25 mouse cellular contexts compared by ENCODE assay signal in the genomic region with DNA sequence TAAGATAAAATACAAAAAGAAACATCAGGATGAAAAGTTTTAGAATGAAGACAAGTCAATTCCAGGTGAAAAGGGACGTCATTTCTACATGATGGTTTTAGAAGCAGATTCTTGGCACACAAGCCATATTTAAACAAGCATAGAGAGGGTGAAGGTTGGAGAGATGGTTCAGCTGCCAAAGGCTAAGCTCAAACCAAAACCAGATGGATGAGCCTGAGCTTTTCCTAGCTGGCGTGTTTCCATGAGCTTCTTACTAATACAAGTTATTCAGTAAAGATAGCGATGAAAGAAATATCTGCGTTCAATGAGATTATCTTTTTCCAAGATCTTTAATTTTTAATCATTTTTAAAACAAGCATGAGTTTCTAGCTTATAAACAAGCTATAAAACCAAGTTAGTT.
DNase-seq lines count a peak whose midpoint lies in the region; ATAC-seq and TF ChIP-seq lines count a peak whose summit lies in the region.
"Had no signal": no experiment of that assay in that cellular context is flagged by ENCODE, and none has a peak within 500 bp of the region (broad histone marks: within the 10 kb centered on the region; RNA-seq: fewer than 3 reads in every experiment).

No protein-coding gene starts in this region.

- intact Hi-C loops in left cerebral cortex, postnatal 10 days (cut with DNase I) = no loop called here

- no peaks in the 10 kb centered on the region for H3K9me3 ChIP-seq in limb, embryonic 14.5 days (ENCODE audit: control insufficient read depth, low read length)
- no peaks in the 10 kb centered on the region for H3K9me3 ChIP-seq in limb, embryonic 10.5 days (replicated peaks)
- H3K9me3 ChIP-seq: embryonic facial prominence, embryonic 13.5 days; heart, embryonic 12.5 days; hindbrain, embryonic 10.5 days; intestine, embryonic 15.5 days; midbrain, embryonic 12.5 days had no signal

- no peak overlapping the region for H3K4me3 ChIP-seq in limb, embryonic 14.5 days (replicated peaks; ENCODE audit: low read length)
- H3K4me3 ChIP-seq in limb, embryonic 10.5 days = no peak overlapping the region
- H3K4me3 ChIP-seq: embryonic facial prominence, embryonic 13.5 days; heart, embryonic 12.5 days; hindbrain, embryonic 10.5 days; intestine, embryonic 15.5 days; midbrain, embryonic 12.5 days had no signal

- no peaks in the 10 kb centered on the region for H3K4me1 ChIP-seq in limb, embryonic 14.5 days (ENCODE audit: control insufficient read depth, insufficient read depth, low read length)
- H3K4me1 ChIP-seq in limb, embryonic 10.5 days = no peaks in the 10 kb centered on the region
- H3K4me1 ChIP-seq: embryonic facial prominence, embryonic 13.5 days; heart, embryonic 12.5 days; hindbrain, embryonic 10.5 days; midbrain, embryonic 12.5 days had no signal

- peaks cover 5% of the 10 kb centered on the region; the same call in 1 of the 2 replicates for H3K36me3 ChIP-seq in limb, embryonic 14.5 days (ENCODE audit: control insufficient read depth, insufficient read depth, low read length)
- peaks cover 9% of the 10 kb centered on the region; the same call in 1 of the 2 replicates for H3K36me3 ChIP-seq in limb, embryonic 10.5 days
- H3K36me3 ChIP-seq: embryonic facial prominence, embryonic 13.5 days; intestine, embryonic 15.5 days had no signal

- H3K27me3 ChIP-seq in limb, embryonic 14.5 days (ENCODE audit: control insufficient read depth, insufficient read depth, low read length) = no peaks in the 10 kb centered on the region
- no peaks in the 10 kb centered on the region for H3K27me3 ChIP-seq in limb, embryonic 10.5 days (ENCODE audit: low read depth, poor library complexity, severe bottlenecking)
- H3K27me3 ChIP-seq: embryonic facial prominence, embryonic 13.5 days; heart, embryonic 12.5 days; intestine, embryonic 15.5 days; midbrain, embryonic 12.5 days had no signal

- H3K27ac ChIP-seq in limb, embryonic 14.5 days (replicated peaks; ENCODE audit: low read depth, low read length) = no peak overlapping the region
- no peak overlapping the region for H3K27ac ChIP-seq in limb, embryonic 10.5 days
- H3K27ac ChIP-seq: embryonic facial prominence, embryonic 13.5 days; hindbrain, embryonic 10.5 days; midbrain, embryonic 12.5 days; stomach, postnatal 0 days had no signal

- peak; percentile 68 for DNase-seq in limb, embryonic 14.5 days (ENCODE audit: low spot score)
- DNase-seq in limb, embryonic 10.5 days (ENCODE audit: low spot score) = no peak
- DNase-seq in brain, adult 2 months (ENCODE audit: low read depth, low spot score) = peak; percentile 88
- peak; percentile 47 to 53 for DNase-seq in cerebellum, postnatal 10 days
- DNase-seq in fibroblast of lung, adult 2 months (ENCODE audit: low read depth) = peak; percentile 2
- DNase-seq in left cerebral cortex, postnatal 10 days (ENCODE audit: extremely low spot score in 1 of 2, low spot score in 2 of 2) = no peak
- no peak for DNase-seq in spleen, postnatal 36 days (ENCODE audit: low spot score in 2 of 2)
- DNase-seq: gastrocnemius, postnatal 14 days; heart, adult 18-20 months; heart, postnatal 10 days; kidney, adult 8-10 months; kidney, postnatal 14 days; layer of hippocampus, postnatal 36 days; liver; liver, postnatal 0 days; lung, postnatal 10 days; thymus, adult 2 months had no signal

- no peak overlapping the region for H3K9ac ChIP-seq in limb, embryonic 14.5 days (ENCODE audit: low read depth, low read length, severe bottlenecking)
- H3K9ac ChIP-seq: embryonic facial prominence, embryonic 13.5 days; heart, embryonic 12.5 days; intestine, embryonic 15.5 days; liver, postnatal 0 days; midbrain, embryonic 12.5 days had no signal

- ATAC-seq in limb, embryonic 14.5 days (ENCODE audit: low FRiP score, low read depth) = no peak
- ATAC-seq: forebrain, embryonic 16.5 days; hindbrain, embryonic 16.5 days; liver, postnatal 0 days had no signal

- 57% methylated on average over 4 of the region's 4 CpGs for WGBS in limb, embryonic 14.5 days
- WGBS in limb, embryonic 10.5 days = 94% methylated on average over 4 of the region's 4 CpGs

- no peak for TF ChIP-seq POLR2A in limb, embryonic 14.5 days (IDR thresholded peaks at IDR 0.05; ENCODE audit: borderline replicate concordance, extremely low read depth, insufficient read depth, insufficient read length)

- no peak overlapping the region for H3K4me2 ChIP-seq in limb, embryonic 14.5 days (replicated peaks; ENCODE audit: low read depth, low read length, severe bottlenecking)
- H3K4me2 ChIP-seq: embryonic facial prominence, embryonic 13.5 days; heart, embryonic 12.5 days; intestine, embryonic 15.5 days; midbrain, embryonic 12.5 days had no signal

Comparison
In these comparisons a context has a peak if more than half of its experiments do, and no peak if none do; other contexts are left out.
1. DNase-seq: peak in limb, embryonic 14.5 days (single experiment), brain, adult 2 months (single experiment), cerebellum, postnatal 10 days (2 of 2) and fibroblast of lung, adult 2 months (single experiment); none in limb, embryonic 10.5 days (single experiment), left cerebral cortex, postnatal 10 days (0 of 2) and spleen, postnatal 36 days (0 of 2).